Mouse (Mus musculus) hindbrain, embryonic 10.5 days (tissue): ENCODE data around the gene Praf2. TPM values are rescaled to one million over a fixed set of nuclear protein-coding genes. Genes with fewer than 3 reads are reported as not detected.
"Not testable (repeated sequence)": the region's sequence is repeated elsewhere in the genome, so short reads cannot be mapped to it uniquely, and the experiment has no call there.

Experiments
- DNase-seq: peaks from one replicate; pipeline ENCODE4 v3.0.0-alpha.2; 2017; ENCODE audit warnings: low spot score
- H3K27ac ChIP-seq: fragments of 300-500 bp; sonication (generic); 2 replicates; pipeline ENCODE4 v1.5.1; 2016; ENCODE audit warnings: mild to moderate bottlenecking, moderate library complexity
- H3K27me3 ChIP-seq: fragments of 300-500 bp; sonication (generic); 2 replicates; pipeline ENCODE4 v1.6.1; 2016; ENCODE audit warnings: mild to moderate bottlenecking; ENCODE audit not compliant: poor library complexity, insufficient read depth, severe bottlenecking
- H3K36me3 ChIP-seq: fragments of 300-500 bp; sonication (generic); 2 replicates; pipeline ENCODE4 v1.6.1; 2016; ENCODE audit warnings: mild to moderate bottlenecking, moderate library complexity
- H3K4me1 ChIP-seq: fragments of 300-500 bp; sonication (generic); replicated peaks from 2 replicates; pipeline ENCODE4 v1.6.1; 2016; ENCODE audit warnings: mild to moderate bottlenecking
- H3K4me3 ChIP-seq: fragments of 300-500 bp; sonication (generic); 2 replicates; pipeline ENCODE4 v1.5.1; 2016; ENCODE audit warnings: mild to moderate bottlenecking, moderate library complexity
- H3K9me3 ChIP-seq: fragments of 300-500 bp; sonication (generic); 2 replicates; pipeline ENCODE4 v1.6.1; 2016; ENCODE audit warnings: mild to moderate bottlenecking, moderate library complexity
- WGBS: fragments of 180-500 bp; shearing (Covaris S2); methylation state at CpG from one replicate; pipeline ENCODE4 v1.1.7; 2016; 5-methylcytosine and 5-hydroxymethylcytosine counted together
- polyA plus RNA-seq: library from polyadenylated mRNA; unstranded; fragments of >200 nt; fragmentation: Nextera tagmentation; extraction: Ambion mirVana; gene quantifications from 2 replicates; pipeline ENCODE4 v1.2.1, GENCODE M21; 2016

The Praf2 gene
- polyA plus RNA-seq, 1 experiment from 2014 or later: 101 TPM

DNA sequence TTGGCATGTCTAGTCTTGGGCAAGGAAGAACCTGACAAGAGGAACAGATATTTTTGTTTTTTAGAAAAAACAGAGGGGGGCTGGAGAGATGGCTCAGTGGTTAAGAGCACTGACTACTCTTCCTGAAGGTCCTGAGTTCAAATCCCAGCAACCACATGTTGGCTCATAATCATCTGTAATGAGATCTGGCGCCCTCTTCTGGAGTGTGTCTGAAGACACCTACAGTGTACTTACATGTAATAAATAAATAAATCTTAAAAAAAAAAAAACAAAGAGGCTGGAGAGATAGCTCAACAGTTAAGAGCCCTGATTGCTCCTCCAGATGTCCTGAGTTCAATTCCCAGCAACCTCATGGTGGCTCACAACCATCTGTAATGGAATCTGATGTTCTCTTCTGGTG, 12.2 kb upstream of the Praf2 start:
- not testable (repeated sequence) for H3K36me3 ChIP-seq, H3K27me3 ChIP-seq, H3K4me1 ChIP-seq, H3K9me3 ChIP-seq, H3K4me3 ChIP-seq, DNase-seq, H3K27ac ChIP-seq
- WGBS: 23% methylated on average over 1 of the region's 1 CpGs

DNA sequence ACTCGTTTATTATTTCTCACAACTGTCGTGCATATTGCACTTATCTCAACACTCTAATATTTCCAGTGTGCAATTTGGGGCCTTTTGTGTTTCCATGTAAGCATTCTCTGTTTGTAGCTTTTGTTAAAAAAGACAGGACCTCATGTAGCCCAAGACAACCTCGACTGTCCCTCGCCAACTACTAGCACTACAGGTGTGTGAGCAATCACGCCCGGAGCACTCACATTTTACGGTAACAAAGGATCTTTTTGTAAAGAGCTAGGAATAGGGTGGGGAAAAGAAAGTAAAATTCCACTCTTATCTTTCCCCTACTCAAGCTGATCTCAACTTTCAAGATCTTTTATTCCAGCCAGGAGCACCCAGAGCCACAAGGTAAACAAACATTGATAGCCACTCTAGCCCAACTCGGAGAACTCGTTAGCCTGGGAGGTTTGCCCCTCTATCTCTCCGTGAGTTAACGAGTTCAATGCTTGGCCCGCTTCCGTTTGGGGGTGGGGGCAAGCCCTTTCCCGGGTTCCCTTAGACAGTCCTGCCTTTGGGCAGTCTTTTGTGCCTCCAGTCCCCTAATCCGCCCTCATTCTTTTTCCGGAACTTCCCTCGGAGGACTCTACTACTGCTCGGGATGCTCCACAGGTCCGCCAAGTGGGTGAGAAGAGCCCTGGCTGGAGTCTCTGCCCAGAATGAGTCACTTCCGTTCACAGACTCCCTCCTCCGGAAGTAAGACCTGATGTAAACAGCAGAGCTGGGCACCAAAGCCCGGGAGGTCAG, 6.5 kb upstream of the Praf2 start, which contains the start of gene Gm45208:
Gene Gm45208 (plus strand): TSS at position 732 of the 768 bp plus-strand sequence.
- peak; percentile 73 for DNase-seq
- H3K9me3 ChIP-seq: 0 out of 2 replicates have a peak, but pooled peaks cover 3% of the 10 kb centered on the region
- no peaks in the 10 kb centered on the region for H3K27me3 ChIP-seq
- peaks cover 22% of the 10 kb centered on the region for H3K36me3 ChIP-seq
- 22% methylated on average over 22 of the region's 22 CpGs for WGBS
- peaks cover 7% of the 10 kb centered on the region for H3K4me1 ChIP-seq
- peak within 1 kb of the TSS; percentile 95 for H3K27ac ChIP-seq
- peak within 1 kb of the TSS; percentile 65 for H3K4me3 ChIP-seq

DNA sequence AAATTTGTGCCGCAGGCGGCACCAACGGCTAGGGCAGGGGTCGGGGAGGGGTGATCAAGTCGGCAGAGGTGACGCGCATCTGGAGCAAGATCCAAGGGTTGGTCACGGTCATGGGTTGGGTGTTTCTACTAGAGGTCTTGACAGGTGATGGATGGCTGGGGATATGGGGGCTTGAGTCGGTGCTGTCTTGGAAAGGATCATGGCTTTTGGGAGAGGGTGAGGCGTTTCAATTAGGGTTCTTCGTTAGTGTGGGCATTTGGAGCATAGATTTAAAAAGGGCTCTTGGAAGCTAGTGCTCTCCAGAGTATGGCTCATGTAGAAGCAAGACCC, 6.0 kb upstream of the Praf2 start:
- Histone ChIP-seq H3K27me3 (no peaks in the 10 kb centered on the region), H3K27ac (peak overlapping the region; percentile 95), H3K4me3 (peak overlapping the region; percentile 65), H3K36me3 (peaks cover 27% of the 10 kb centered on the region), H3K9me3 (peaks cover 7% of the 10 kb centered on the region; the same call in 1 of the 2 replicates), H3K4me1 (peaks cover 7% of the 10 kb centered on the region)
- no peak for DNase-seq
- WGBS: 32% methylated on average over 11 of the region's 11 CpGs

DNA sequence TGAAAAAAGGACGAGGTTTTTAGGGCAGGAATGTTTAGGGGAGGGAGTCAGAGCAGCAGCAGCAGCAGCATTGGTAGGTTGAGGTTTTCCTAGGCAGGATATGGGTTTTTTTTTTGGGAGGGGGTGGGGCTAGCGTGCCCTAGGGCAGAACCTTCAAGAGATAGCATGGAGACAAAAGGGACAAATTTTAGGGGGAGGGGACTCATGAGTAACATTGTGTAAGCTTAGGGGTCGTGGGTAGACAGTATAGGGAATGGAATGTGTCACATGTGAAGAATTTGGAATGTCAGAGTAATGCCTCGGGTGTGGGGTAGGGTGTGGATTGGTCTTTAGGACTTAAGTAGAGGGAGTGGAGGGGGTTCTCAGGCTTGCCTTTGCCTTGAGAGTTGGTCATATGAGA, 5.5 kb upstream of the Praf2 start:
- H3K4me3 ChIP-seq: peak overlapping the region; percentile 65
- 29% methylated on average over 4 of the region's 4 CpGs for whole genome bisulfite sequencing

DNA sequence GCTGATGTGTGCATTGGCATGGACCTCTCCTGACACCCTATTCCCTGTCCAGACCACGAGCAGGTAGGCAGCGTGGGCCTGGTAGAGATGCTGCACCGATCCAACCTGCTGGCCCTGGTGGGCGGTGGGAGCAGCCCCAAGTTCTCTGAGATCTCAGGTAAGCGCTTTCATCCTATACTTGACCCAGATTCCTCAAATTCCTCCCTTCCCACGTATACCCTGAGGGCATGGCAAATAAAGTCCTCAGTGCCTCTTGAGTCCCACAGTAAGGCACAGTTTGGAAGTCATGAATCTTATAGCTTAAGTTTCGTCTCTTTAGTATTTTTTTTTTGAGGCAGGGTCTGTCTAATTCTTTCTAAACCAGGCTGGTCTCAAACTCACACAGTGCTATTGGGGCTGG, 4.1 kb upstream of the Praf2 start:
- Histone ChIP-seq H3K9me3 (peaks cover 7% of the 10 kb centered on the region; the same call in 1 of the 2 replicates), H3K4me3 (no peak overlapping the region), H3K4me1 (peaks cover 15% of the 10 kb centered on the region), H3K27me3 (no peaks in the 10 kb centered on the region), H3K27ac (no peak overlapping the region), H3K36me3 (peaks cover 27% of the 10 kb centered on the region)
- DNase-seq: no peak
- 89% methylated on average over 7 of the region's 7 CpGs for WGBS

More for the DNA sequence above, 5.5 kb upstream of the Praf2 start:
- DNase-seq: no peak
- Histone ChIP-seq H3K9me3 (peaks cover 7% of the 10 kb centered on the region; the same call in 1 of the 2 replicates), H3K27me3 (no peaks in the 10 kb centered on the region), H3K4me1 (peaks cover 9% of the 10 kb centered on the region), H3K36me3 (peaks cover 27% of the 10 kb centered on the region), H3K27ac (no peak overlapping the region)

DNA sequence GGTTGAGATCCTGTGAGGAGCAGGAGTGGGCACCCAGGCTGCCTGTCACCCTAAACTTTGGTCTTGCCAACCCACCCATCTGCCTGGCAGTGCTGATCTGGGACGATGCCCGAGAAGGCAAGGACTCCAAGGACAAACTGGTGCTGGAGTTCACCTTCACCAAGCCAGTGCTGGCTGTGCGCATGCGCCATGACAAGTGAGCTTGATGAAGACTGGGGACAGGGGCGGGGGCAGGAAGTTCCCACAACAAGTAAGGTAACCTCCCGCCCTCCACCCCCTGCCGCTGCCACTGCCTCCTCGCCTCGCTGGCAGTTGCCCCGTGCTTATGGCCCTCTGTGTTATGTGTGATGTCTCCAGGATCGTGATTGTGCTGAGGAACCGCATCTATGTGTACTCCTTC, 2.4 kb upstream of the Praf2 start:
- WGBS: 85% methylated on average over 12 of the region's 12 CpGs
- Histone ChIP-seq H3K4me3 (no peak overlapping the region), H3K27ac (no peak overlapping the region), H3K4me1 (peaks cover 20% of the 10 kb centered on the region), H3K9me3 (peaks cover 7% of the 10 kb centered on the region; the same call in 1 of the 2 replicates), H3K36me3 (peaks cover 27% of the 10 kb centered on the region), H3K27me3 (no peaks in the 10 kb centered on the region)
- DNase-seq: no peak

DNA sequence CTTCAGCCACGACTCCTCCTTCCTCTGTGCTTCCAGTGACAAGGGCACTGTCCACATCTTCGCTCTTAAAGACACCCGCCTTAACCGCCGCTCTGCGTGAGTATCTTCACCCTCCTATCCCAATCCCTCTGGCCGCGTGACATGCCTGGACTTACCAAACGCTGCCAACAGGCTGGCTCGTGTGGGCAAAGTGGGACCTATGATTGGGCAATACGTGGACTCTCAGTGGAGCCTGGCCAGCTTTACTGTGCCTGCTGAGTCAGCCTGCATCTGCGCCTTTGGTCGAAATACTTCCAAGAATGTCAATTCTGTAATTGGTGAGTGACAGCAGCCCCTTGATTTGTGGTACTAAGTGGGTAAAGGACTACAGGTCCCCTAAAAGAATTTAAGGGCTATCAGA, 1.1 kb upstream of the Praf2 start:
- H3K27ac ChIP-seq: no peak overlapping the region
- H3K4me1 ChIP-seq: peaks cover 20% of the 10 kb centered on the region
- H3K27me3 ChIP-seq: no peaks in the 10 kb centered on the region
- peaks cover 7% of the 10 kb centered on the region; the same call in 1 of the 2 replicates for H3K9me3 ChIP-seq
- no peak overlapping the region for H3K4me3 ChIP-seq
- DNase-seq: no peak
- 91% methylated on average over 13 of the region's 13 CpGs for WGBS
- peaks cover 27% of the 10 kb centered on the region for H3K36me3 ChIP-seq

DNA sequence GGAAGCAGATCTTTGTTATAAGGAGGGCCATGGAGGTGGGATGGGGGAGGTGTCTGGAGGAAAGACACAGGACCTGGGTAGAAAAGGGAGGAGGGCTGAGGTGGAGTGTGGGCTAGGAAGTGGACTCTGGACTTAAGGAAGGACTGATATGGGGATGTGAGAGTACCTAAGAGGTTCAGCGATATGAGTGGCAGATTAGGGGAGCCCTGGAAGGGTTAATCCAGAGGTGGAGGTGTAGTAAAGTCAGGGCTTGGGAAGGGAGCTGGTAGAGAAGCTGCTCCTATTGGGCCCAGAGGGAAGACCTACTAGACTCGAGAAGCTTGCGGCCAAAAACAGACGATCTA, 655 bp downstream of the Praf2 start:
- Histone ChIP-seq H3K36me3 (peaks cover 32% of the 10 kb centered on the region), H3K9me3 (peaks cover 10% of the 10 kb centered on the region; the same call in 1 of the 2 replicates), H3K4me1 (peaks cover 18% of the 10 kb centered on the region), H3K27ac (peak overlapping the region; percentile 77), H3K4me3 (peak overlapping the region; percentile 57), H3K27me3 (no peaks in the 10 kb centered on the region)
- DNase-seq: no peak
- 32% methylated on average over 4 of the region's 4 CpGs for WGBS

DNA sequence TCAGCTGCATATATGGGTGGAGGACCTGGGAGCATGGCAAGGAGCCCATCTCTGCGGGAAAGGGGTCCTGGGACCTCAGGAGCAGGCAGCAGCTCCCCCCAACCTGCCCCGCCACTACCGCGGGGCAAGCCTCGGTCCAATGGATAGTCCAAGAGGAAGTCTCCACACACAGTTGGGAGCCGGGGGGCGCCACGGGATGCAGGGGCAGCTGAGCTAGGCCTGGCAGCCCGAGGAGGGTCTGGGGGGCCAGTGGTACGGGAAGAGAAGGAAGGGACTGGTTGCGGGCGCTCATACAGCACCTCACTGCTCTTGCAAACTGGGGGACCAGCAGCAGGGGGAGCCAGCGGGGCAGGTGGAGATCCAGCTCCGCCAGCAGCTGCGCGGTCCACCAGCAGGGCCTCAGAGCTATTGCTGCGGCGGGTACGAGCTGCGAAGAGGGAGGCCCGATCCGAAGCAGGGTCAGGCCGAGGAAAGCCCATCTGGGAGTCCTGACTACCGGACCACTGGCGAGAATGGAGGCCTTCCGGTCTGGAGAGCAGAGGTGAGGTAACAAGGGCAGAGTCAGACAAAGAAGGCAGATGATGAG, 5.4 kb downstream of the Praf2 start:
- no peaks in the 10 kb centered on the region for H3K27me3 ChIP-seq
- H3K27ac ChIP-seq: no peak overlapping the region
- 34% methylated on average over 26 of the region's 26 CpGs for WGBS
- peak; percentile 60 for DNase-seq
- H3K4me1 ChIP-seq: peaks cover 13% of the 10 kb centered on the region
- H3K9me3 ChIP-seq: peaks cover 4% of the 10 kb centered on the region; the same call in 1 of the 2 replicates
- no peak overlapping the region for H3K4me3 ChIP-seq
- peaks cover 33% of the 10 kb centered on the region; the same call in 1 of the 2 replicates for H3K36me3 ChIP-seq

DNA sequence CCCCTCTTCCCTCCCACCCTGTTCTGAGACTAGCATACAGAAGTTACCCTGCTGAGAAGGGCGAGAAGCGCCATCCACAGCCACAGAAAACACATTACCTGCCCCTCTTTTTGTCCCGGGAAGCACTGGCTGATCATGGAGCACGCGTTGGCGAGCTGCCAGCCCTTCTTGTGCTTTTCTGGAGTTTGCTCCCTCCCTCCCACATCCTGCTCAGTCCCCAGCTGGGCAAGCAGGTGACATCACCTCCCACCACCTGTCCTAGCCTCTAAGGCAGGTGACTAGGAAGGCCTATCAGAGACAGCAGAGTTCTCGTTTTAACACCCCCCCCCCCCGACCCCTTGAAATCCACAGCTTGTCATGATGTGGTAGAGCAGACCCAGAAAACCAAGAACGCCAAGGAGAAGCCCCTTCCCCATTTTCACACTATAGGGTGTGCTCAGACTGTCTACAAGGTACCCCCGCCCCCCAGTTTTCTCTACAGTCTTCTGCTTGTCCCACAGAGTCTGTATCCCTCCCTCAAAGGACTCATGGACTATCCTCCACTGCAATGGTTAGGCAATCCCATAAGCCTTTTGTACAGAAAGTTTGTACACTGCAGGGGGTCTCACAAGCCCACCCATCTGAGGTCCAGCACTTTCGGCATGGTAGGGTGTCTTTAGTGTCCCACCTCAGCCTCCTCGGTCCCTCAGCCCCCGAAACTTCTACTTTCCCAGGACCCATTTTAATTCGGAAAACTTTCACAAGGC, 11.3 kb downstream of the Praf2 start:
- 74% methylated on average over 14 of the region's 14 CpGs for WGBS
- Histone ChIP-seq H3K9me3 (no peaks in the 10 kb centered on the region; the same call in 1 of the 2 replicates), H3K36me3 (peaks cover 27% of the 10 kb centered on the region; the same call in 1 of the 2 replicates), H3K4me1 (no peaks in the 10 kb centered on the region), H3K27me3 (no peaks in the 10 kb centered on the region), H3K4me3 (no peak overlapping the region), H3K27ac (no peak overlapping the region)
- DNase-seq: no peak

DNA sequence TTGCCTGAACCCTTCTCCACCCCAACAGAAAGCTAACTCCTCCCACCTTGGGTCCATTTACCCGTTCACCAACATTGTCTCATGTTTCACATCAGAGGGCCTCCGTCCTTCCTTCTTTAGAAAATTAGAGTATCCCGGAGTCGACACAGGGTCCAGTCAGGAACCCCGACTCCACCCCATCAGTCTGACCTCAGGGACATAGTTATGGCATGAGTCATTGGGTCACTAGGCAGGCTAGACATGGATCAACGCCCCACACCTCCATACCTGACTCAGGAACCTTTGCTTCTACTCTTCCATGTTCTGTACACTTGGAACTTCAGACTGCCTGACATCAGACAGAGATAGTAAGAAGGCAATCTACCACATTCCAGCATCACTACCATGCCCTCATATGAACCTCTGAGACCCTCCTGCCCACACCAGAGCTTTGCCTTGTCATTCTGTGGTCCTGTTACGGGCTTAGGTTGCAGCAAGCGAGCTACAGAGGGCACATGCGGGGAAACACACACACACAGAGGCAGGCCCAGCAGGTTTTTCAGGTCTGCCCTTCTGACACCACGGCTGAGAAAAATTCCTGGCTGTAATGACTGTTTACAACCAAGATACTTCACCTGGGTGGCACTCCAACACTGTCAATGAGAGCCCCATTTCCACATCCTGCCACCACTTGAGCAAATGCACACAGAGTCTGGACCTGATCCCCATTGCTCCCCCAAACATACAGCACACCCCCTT, 12.0 kb downstream of the Praf2 start:
- 68% methylated on average over 10 of the region's 10 CpGs for WGBS
- Histone ChIP-seq H3K9me3 (no peaks in the 10 kb centered on the region; the same call in 1 of the 2 replicates), H3K27me3 (no peaks in the 10 kb centered on the region), H3K36me3 (peaks cover 23% of the 10 kb centered on the region; the same call in 1 of the 2 replicates), H3K27ac (no peak overlapping the region), H3K4me3 (no peak overlapping the region), H3K4me1 (no peaks in the 10 kb centered on the region)
- no peak for DNase-seq

DNA sequence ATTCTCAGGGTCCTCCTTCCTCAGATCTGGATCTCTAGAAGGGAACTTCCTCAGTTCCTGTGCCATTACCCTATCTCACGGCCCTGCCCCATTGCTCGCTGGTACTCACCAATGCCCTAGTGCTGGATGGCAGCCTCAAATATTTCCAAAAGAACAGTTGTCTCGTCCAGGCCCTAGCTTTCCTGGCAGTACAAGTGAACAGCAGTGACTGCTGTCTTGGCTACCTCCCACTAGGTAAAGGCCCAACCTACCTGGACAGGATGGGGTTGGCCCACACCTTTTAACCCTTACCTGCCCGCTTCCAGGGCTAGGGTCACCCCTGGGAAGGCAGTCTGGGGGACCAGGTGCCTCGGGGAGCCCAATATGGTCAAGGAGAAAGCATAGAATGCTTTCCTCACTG, 12.9 kb downstream of the Praf2 start:
- Histone ChIP-seq H3K36me3 (peaks cover 15% of the 10 kb centered on the region; the same call in 1 of the 2 replicates), H3K9me3 (no peaks in the 10 kb centered on the region; the same call in 1 of the 2 replicates), H3K27ac (no peak overlapping the region), H3K27me3 (no peaks in the 10 kb centered on the region), H3K4me1 (no peaks in the 10 kb centered on the region), H3K4me3 (no peak overlapping the region)
- 80% methylated on average over 5 of the region's 5 CpGs for WGBS
- no peak for DNase-seq
